Mouse (Mus musculus): ENCODE results near the gene Rbm14. TPM values are rescaled to one million over a fixed set of nuclear protein-coding genes. Genes with fewer than 3 reads are reported as not detected.
"Not testable (repeated sequence)": the region's sequence is repeated elsewhere in the genome, so short reads cannot be mapped to it uniquely, and the experiment has no call there.

The Rbm14 gene
- polyA plus RNA-seq, 1 experiment from 2014 or later: 56.3 TPM

- WGBS: 88% methylated on average over 12 of the region's 12 CpGs
- Histone ChIP-seq H3K36me3 (replicated peaks; ENCODE audit: control insufficient read depth, insufficient read depth) (peaks cover 97% of the 10 kb centered on the region), H3K27ac (no peak overlapping the region), H3K27me3 (ENCODE audit: control insufficient read depth, insufficient read depth, low read length) (no peaks in the 10 kb centered on the region), H3K4me3 (replicated peaks; ENCODE audit: low read length) (no peak overlapping the region), H3K4me2 (replicated peaks) (no peak overlapping the region), H3K9ac (no peak overlapping the region), H3K4me1 (replicated peaks; ENCODE audit: control insufficient read depth, insufficient read depth, low read length) (peaks cover 23% of the 10 kb centered on the region), H3K9me3 (ENCODE audit: control insufficient read depth, low read length) (no peaks in the 10 kb centered on the region)
- ATAC-seq (ENCODE audit: low FRiP score) (no peak), DNase-seq (ENCODE audit: low spot score) (no peak)
Observed at GRCm38 (mm10) chr19:4767507-4768148, 43.8 kb downstream of the Rbm14 start.

DNA sequence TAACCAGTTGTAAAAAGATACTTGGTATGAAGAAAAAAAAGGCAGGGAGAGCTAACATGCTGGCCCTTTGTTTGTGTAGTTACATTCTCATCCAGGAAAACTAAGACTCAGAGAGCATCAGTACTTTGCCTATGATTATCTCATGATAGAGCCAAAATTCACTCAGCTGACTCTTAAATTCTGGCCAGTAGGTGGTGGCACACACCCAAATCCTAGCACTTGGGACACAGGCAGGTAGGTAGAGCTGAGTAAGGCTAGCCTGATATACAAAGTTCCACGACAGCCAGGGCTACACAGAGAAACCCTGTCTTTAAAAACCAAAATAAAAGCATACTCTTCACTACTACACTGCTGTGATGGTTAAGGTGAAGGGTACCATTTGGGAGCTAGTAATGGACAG is 48.6 kb downstream of the Rbm14 start:
- DNase-seq (ENCODE audit: low spot score) (no peak), ATAC-seq (ENCODE audit: low FRiP score) (no peak)
- H3K9me3 ChIP-seq (ENCODE audit: control insufficient read depth, low read length): no peaks in the 10 kb centered on the region
- H3K36me3 ChIP-seq (replicated peaks; ENCODE audit: control insufficient read depth, insufficient read depth): peaks cover 98% of the 10 kb centered on the region
- peaks cover 59% of the 10 kb centered on the region for H3K4me1 ChIP-seq (replicated peaks; ENCODE audit: control insufficient read depth, insufficient read depth, low read length)
- H3K4me3 ChIP-seq (replicated peaks; ENCODE audit: low read length): no peak overlapping the region
- no peaks in the 10 kb centered on the region for H3K27me3 ChIP-seq (ENCODE audit: control insufficient read depth, insufficient read depth, low read length)
- no peak overlapping the region for H3K9ac ChIP-seq
- no peak overlapping the region for H3K4me2 ChIP-seq (replicated peaks)
- H3K27ac ChIP-seq: no peak overlapping the region
- WGBS: 55% methylated on average over 1 of the region's 1 CpGs

DNA sequence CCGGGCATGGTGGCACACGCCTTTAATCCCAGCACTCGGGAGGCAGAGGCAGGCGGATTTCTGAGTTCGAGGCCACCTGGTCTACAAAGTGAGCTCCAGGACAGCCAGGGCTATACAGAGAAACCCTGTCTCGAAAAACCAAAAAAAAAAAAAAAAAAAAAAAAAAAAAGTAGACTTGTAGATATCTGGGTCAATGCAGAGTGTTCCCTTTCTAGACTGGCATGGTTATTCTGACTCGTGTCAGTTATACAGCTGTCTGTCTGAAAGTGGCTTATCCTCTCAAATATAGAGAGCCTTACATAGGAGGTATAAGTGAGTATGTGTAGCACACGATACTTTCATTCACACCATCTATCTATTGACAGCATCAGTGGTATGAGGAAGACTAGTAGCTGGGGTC is 50.9 kb downstream of the Rbm14 start:
- not testable (repeated sequence) for DNase-seq (ENCODE audit: low spot score); H3K27me3 ChIP-seq (ENCODE audit: control insufficient read depth, insufficient read depth, low read length); H3K4me3 ChIP-seq (replicated peaks; ENCODE audit: low read length); ATAC-seq (ENCODE audit: low FRiP score); H3K9me3 ChIP-seq (ENCODE audit: control insufficient read depth, low read length); H3K27ac ChIP-seq; H3K9ac ChIP-seq
- H3K4me1 ChIP-seq (replicated peaks; ENCODE audit: control insufficient read depth, insufficient read depth, low read length): peaks cover 64% of the 10 kb centered on the region
- peak overlapping the region; percentile 91 for H3K4me2 ChIP-seq (replicated peaks)
- 89% methylated on average over 8 of the region's 8 CpGs for WGBS
- H3K36me3 ChIP-seq (replicated peaks; ENCODE audit: control insufficient read depth, insufficient read depth): peaks cover 79% of the 10 kb centered on the region

DNA sequence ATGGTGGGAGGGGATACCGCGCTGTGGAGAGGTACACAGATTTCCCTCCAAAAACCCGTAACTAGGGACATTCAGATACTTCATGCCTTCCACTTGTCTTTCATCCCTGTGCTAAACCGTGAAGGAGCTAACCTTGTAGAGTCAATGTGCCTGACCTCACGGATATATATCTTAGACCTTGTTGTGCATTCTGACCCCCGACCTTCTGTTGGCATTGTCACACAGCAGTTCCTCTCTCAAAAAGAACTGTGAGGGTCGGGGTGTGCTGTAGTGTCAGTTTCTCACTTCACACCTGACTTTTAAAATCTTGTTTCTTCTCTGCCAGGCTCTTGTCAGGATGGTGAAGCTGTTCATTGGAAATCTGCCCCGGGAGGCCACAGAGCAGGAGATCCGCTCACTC is 54.5 kb downstream of the Rbm14 start:
- H3K4me3 ChIP-seq (replicated peaks; ENCODE audit: low read length): peak overlapping the region; percentile 65
- ATAC-seq (ENCODE audit: low FRiP score): no peak
- H3K4me1 ChIP-seq (replicated peaks; ENCODE audit: control insufficient read depth, insufficient read depth, low read length): peaks cover 39% of the 10 kb centered on the region
- H3K27ac ChIP-seq: peak overlapping the region; percentile 94
- no peaks in the 10 kb centered on the region for H3K27me3 ChIP-seq (ENCODE audit: control insufficient read depth, insufficient read depth, low read length)
- peak overlapping the region; percentile 80 for H3K4me2 ChIP-seq (replicated peaks)
- no peaks in the 10 kb centered on the region for H3K9me3 ChIP-seq (ENCODE audit: control insufficient read depth, low read length)
- no peak for DNase-seq (ENCODE audit: low spot score)
- whole genome bisulfite sequencing: 5% methylated on average over 9 of the region's 9 CpGs
- H3K9ac ChIP-seq: peak overlapping the region; percentile 83
- peaks cover 60% of the 10 kb centered on the region for H3K36me3 ChIP-seq (replicated peaks; ENCODE audit: control insufficient read depth, insufficient read depth)

DNA sequence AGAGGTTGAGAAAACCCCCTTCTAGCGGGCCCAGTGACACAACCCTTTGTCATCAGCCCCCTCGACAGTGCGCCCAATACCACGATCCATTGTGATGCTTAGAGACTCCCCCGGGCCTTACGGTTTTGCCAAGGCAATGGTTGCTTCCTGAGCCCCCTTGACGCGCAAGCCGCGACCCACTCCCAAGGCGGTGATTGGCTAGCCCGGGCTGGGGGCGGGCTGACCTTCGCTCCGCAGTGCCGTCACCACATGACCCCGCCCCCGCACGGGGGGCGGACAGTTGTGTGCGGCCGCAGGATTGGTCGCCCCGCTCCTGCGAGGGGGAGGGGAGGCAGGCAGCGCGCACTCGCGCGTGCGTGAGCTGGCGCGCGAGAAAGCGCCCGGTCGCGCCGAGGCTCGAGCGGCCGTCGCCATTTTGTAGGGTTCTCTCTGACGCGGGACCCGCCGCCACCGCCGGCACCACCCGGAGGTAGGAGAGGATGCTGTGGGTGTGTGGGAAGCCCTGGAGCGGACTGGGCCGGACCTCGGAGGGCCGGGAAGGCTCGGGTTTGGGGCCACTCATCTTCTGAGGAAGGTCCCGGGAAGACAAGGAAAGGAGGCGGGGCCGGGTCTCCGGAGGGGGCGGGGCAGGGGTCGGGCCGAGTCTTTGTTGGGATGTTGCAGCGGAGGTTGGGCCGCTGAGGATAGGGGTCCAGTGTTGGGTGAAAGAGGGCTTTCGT is 55.1 kb downstream of the Rbm14 start, which contains the start of gene Rbm4b:
Gene Rbm4b (plus strand): TSS at position 305 of the 719 bp plus-strand sequence.
- peaks cover 60% of the 10 kb centered on the region for H3K36me3 ChIP-seq (replicated peaks; ENCODE audit: control insufficient read depth, insufficient read depth)
- peak within 1 kb of the TSS; percentile 94 for H3K27ac ChIP-seq

DNA sequence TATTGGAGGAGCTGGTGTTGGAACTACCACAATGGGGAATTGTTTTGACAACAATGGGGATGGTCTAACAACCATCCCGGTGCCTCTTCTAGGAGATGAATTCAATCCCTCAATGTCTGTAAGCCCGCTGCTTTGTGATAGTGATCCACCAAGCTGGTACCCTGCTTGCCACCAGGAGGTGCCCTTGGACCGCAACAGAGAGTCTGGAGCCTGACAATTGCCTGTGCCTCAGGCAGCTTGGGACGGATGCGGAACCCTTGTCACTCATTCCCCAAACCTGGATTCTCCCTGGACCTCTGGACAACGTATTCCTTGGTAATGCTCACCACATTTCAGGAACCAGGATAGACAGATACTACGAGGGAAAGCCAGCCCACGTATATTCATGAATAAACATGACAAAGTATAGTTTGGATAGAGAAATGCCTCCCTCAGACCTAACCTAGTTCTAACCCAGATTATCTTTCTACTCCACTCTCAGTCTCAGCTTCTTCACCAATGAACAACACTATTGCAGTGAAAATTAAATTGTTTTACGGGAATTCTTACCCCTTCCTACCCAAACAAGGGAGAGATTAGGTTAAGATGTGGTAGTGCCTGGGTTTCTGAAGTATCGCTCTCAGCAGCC is 55.8 kb downstream of the Rbm14 start:
- ATAC-seq (ENCODE audit: low FRiP score) (peak; percentile 71), DNase-seq (ENCODE audit: low spot score) (peak; percentile 88)
- Histone ChIP-seq H3K27ac (peak overlapping the region; percentile 94), H3K9ac (peak overlapping the region; percentile 57), H3K36me3 (replicated peaks; ENCODE audit: control insufficient read depth, insufficient read depth) (peaks cover 60% of the 10 kb centered on the region), H3K4me2 (replicated peaks) (peak overlapping the region; percentile 80), H3K4me1 (replicated peaks; ENCODE audit: control insufficient read depth, insufficient read depth, low read length) (peaks cover 31% of the 10 kb centered on the region), H3K27me3 (ENCODE audit: control insufficient read depth, insufficient read depth, low read length) (no peaks in the 10 kb centered on the region), H3K4me3 (replicated peaks; ENCODE audit: low read length) (peak overlapping the region; percentile 65), H3K9me3 (ENCODE audit: control insufficient read depth, low read length) (no peaks in the 10 kb centered on the region)
- under 1% methylated on average over 10 of the region's 10 CpGs for WGBS

More for the DNA sequence above, 55.1 kb downstream of the Rbm14 start, which contains the start of gene Rbm4b:
- DNase-seq (ENCODE audit: low spot score) (peak; percentile 99), ATAC-seq (ENCODE audit: low FRiP score) (peak; percentile 96)
- peak within 1 kb of the TSS; percentile 65 for H3K4me3 ChIP-seq (replicated peaks; ENCODE audit: low read length)
- peaks cover 38% of the 10 kb centered on the region for H3K4me1 ChIP-seq (replicated peaks; ENCODE audit: control insufficient read depth, insufficient read depth, low read length)
- WGBS: under 1% methylated on average over 65 of the region's 65 CpGs
- H3K4me2 ChIP-seq (replicated peaks): peak within 1 kb of the TSS; percentile 80
- peak within 1 kb of the TSS; percentile 83 for H3K9ac ChIP-seq
- no peaks in the 10 kb centered on the region for H3K27me3 ChIP-seq (ENCODE audit: control insufficient read depth, insufficient read depth, low read length)
- no peaks in the 10 kb centered on the region for H3K9me3 ChIP-seq (ENCODE audit: control insufficient read depth, low read length)

Other genes with a start within 250 kb of the Rbm14 start
- 17.9 and 18.9 TPM in 2 replicates for gene Lrfn4, start 196.0 kb downstream of the Rbm14 start, polyA plus RNA-seq (2014; fragmentation: Nextera tagmentation; extraction: Ambion mirVana)
- 47.0 and 53.3 TPM in 2 replicates for gene Rce1, start 186.0 kb downstream of the Rbm14 start, polyA plus RNA-seq (2014; fragmentation: Nextera tagmentation; extraction: Ambion mirVana)
- 5.4 and 6.3 TPM in 2 replicates for gene Gm960, start 113.0 kb downstream of the Rbm14 start, polyA plus RNA-seq (2014; fragmentation: Nextera tagmentation; extraction: Ambion mirVana)
- gene Sptbn2, start 100.5 kb downstream of the Rbm14 start, polyA plus RNA-seq (2014; fragmentation: Nextera tagmentation; extraction: Ambion mirVana): 38.3 and 38.4 TPM in 2 replicates
- 132 and 136 TPM in 2 replicates for gene Rbm4b, start 55.1 kb downstream of the Rbm14 start, polyA plus RNA-seq (2014; fragmentation: Nextera tagmentation; extraction: Ambion mirVana)
- 78.9 and 82.7 TPM in 2 replicates for gene Rbm4, start 17.7 kb downstream of the Rbm14 start, polyA plus RNA-seq (2014; fragmentation: Nextera tagmentation; extraction: Ambion mirVana)
- gene Gm21992, start within 50 bp of the Rbm14 start, polyA plus RNA-seq (2014; fragmentation: Nextera tagmentation; extraction: Ambion mirVana): 8.6 and 10.5 TPM in 2 replicates
- 31.9 and 41.4 TPM in 2 replicates for gene Ccs, start 27.7 kb upstream of the Rbm14 start, polyA plus RNA-seq (2014; fragmentation: Nextera tagmentation; extraction: Ambion mirVana)
- 0.71 and 0.81 TPM in 2 replicates for gene Ccdc87, start 27.7 kb upstream of the Rbm14 start, polyA plus RNA-seq (2014; fragmentation: Nextera tagmentation; extraction: Ambion mirVana)
- 68.8 and 74.4 TPM in 2 replicates for gene Ctsf, start 43.5 kb upstream of the Rbm14 start, polyA plus RNA-seq (2014; fragmentation: Nextera tagmentation; extraction: Ambion mirVana)
- gene Actn3, start 66.3 kb upstream of the Rbm14 start, polyA plus RNA-seq (2014; fragmentation: Nextera tagmentation; extraction: Ambion mirVana): 2.9 and 3.2 TPM in 2 replicates
- gene Zdhhc24, start 67.0 kb upstream of the Rbm14 start, polyA plus RNA-seq (2014; fragmentation: Nextera tagmentation; extraction: Ambion mirVana): 17.0 and 17.7 TPM in 2 replicates
- gene Bbs1, start 95.0 kb upstream of the Rbm14 start, polyA plus RNA-seq (2014; fragmentation: Nextera tagmentation; extraction: Ambion mirVana): 12.5 and 12.9 TPM in 2 replicates
- 90.7 and 95.7 TPM in 2 replicates for gene Dpp3, start 116.7 kb upstream of the Rbm14 start, polyA plus RNA-seq (2014; fragmentation: Nextera tagmentation; extraction: Ambion mirVana)
- gene Peli3, start 131.5 kb upstream of the Rbm14 start, polyA plus RNA-seq (2014; fragmentation: Nextera tagmentation; extraction: Ambion mirVana): 9.5 and 11.6 TPM in 2 replicates
- 119 TPM in 2 replicates for gene Mrpl11, start 150.5 kb upstream of the Rbm14 start, polyA plus RNA-seq (2014; fragmentation: Nextera tagmentation; extraction: Ambion mirVana)
- gene Npas4, start 178.7 kb upstream of the Rbm14 start, polyA plus RNA-seq (2014; fragmentation: Nextera tagmentation; extraction: Ambion mirVana): 0.23 and 0.31 TPM in 2 replicates
- 9.9 and 10.7 TPM in 2 replicates for gene Slc29a2, start 212.2 kb upstream of the Rbm14 start, polyA plus RNA-seq (2014; fragmentation: Nextera tagmentation; extraction: Ambion mirVana)
- 93.7 and 101 TPM in 2 replicates for gene B4gat1, start 227.2 kb upstream of the Rbm14 start, polyA plus RNA-seq (2014; fragmentation: Nextera tagmentation; extraction: Ambion mirVana)
- gene AC124502.3, start 227.3 kb upstream of the Rbm14 start, polyA plus RNA-seq (2014; fragmentation: Nextera tagmentation; extraction: Ambion mirVana): 1.4 and 1.9 TPM in 2 replicates
- gene Brms1, start 229.7 kb upstream of the Rbm14 start, polyA plus RNA-seq (2014; fragmentation: Nextera tagmentation; extraction: Ambion mirVana): 28.6 and 29.5 TPM in 2 replicates
- gene Rin1, start 238.8 kb upstream of the Rbm14 start, polyA plus RNA-seq (2014; fragmentation: Nextera tagmentation; extraction: Ambion mirVana): 1.1 and 1.4 TPM in 2 replicates

Measured in hindbrain, embryonic 14.5 days (tissue).